Mouse (Mus musculus) kidney, adult 2 months (tissue): ENCODE data around the gene Bmp7.

ENCODE experiments used
- CTCF ChIP-seq: fragments of 200-500 bp; conservative IDR thresholded peaks from 2 replicates; pipeline ENCODE4 v1.5.1; 2011; ENCODE audit warnings: low read depth, mild to moderate bottlenecking, control low read depth, low read length, moderate library complexity, mixed read lengths; ENCODE audit not compliant: insufficient read depth, insufficient read length
- POLR2A ChIP-seq: fragments of 200-500 bp; IDR thresholded peaks from one replicate; pipeline ENCODE4 v1.6.1; 2011; ENCODE audit warnings: low read depth, low read length, control low read depth

DNA sequence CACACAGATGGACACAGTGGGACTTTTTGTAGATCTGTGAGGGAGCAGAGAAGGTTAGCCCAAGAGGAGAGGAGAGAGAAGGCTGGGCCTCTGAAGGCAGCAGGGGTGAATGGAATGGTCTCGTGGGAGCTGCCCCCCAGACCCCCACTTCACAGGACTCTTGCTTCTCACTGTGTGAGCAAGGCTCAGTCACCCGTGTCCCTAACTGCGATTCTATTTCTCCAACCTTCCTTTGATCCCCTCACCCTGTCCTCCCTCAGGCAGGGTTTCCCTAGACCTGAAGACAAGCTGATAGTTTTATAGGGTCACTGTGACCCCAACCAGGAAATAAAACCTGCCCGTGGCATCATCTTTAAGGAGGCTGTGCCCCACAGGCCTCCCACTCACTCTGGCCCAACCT is 97.8 kb downstream of the Bmp7 start:
- no peak for TF ChIP-seq POLR2A
- TF ChIP-seq CTCF: no peak
